Mouse (Mus musculus): ENCODE results near the gene Taco1.

DNA sequence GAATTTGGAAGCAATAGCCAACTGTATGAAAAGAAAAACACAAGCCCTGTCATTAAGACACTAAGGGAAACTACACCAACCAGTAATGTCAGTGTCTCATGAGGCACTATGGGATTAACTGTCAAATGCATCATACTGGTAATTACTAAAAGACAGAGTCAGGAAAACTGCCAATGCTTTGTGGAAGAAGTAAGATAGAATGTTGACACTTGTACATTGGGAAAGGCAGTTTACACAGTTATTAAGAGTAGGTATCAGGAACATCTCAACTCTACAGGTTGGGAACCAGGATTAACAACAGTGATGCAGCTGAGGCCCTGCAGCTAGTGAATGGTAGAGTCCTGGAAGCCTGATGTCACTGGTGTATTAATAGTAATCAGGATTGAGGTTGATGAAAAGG lies 21.5 kb upstream of the Taco1 start:
- TF ChIP-seq HCFC1 (IDR thresholded peaks at IDR 0.05; ENCODE audit: borderline replicate concordance, insufficient read depth, low read length) = no peak
- TF ChIP-seq CHD2 (IDR thresholded peaks at IDR 0.05; ENCODE audit: low read depth, low read length) = no peak
- TF ChIP-seq ZC3H11A (IDR thresholded peaks at IDR 0.05; ENCODE audit: borderline replicate concordance, low read depth, low read length) = no peak
- TF ChIP-seq MAFK (IDR thresholded peaks at IDR 0.05; ENCODE audit: insufficient read depth, low read depth, low read length) = no peak
- TF ChIP-seq ZNF384 (IDR thresholded peaks at IDR 0.05; ENCODE audit: low read depth, low read length) = no peak
